Mouse (Mus musculus) subcutaneous adipose tissue, adult 2 months (tissue): ENCODE data around the gene Tlr4. TPM values are rescaled to one million over a fixed set of nuclear protein-coding genes. Genes with fewer than 3 reads are reported as not detected.

Experiments
- polyA plus RNA-seq: library from polyadenylated mRNA; depleted of rRNA; stranded (reverse); fragments of >200 nt; gene quantifications from 2 replicates; pipeline ENCODE4 v1.2.3, GENCODE M21; 2012; ENCODE audit warnings: low replicate concordance; rRNA removed

Gene Tlr4
- 4.8 and 5.2 TPM in 2 replicates for polyA plus RNA-seq

DNA sequence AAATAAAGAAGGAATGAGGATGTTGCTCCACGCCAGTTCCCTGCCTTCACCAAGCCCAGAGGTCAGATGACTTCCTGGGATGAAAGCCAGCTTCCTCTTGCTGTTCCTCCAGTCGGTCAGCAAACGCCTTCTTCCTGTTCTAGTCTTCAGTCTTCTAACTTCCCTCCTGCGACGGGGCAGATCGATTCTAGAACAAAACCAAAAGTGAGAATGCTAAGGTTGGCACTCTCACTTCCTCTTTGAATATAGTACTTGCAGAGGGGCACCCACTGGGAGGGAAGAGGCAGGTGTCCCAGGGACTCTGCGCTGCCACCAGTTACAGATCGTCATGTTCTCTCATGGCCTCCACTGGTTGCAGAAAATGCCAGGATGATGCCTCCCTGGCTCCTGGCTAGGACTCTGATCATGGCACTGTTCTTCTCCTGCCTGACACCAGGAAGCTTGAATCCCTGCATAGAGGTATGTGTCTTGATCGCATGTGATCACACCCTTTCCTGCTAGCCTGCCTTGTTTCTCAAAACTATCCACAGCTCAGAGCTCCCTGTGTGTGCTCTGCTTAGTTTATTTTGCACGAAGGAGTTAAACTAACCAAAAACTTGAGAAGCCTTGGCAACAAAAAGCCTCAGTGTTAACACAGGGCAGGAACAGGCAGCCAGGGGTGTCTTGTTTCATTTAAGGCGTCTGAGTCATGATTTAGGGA lies at the start of gene Tlr4:
Tlr4 (plus strand) TSS at position 122 of the 700 bp plus-strand sequence.

